Mouse (Mus musculus) frontal cortex, postnatal 25 days (tissue): ENCODE results near the gene Dyrk1b.
"Not testable (repeated sequence)": the region's sequence is repeated elsewhere in the genome, so short reads cannot be mapped to it uniquely, and the experiment has no call there.

Source experiments
- DNase-seq, 2 experiments: peaks; one replicate each; pipeline ENCODE4 v3.0.0; 2022; ENCODE audit warnings: low spot score in 2 of 2

The Dyrk1b gene

DNA sequence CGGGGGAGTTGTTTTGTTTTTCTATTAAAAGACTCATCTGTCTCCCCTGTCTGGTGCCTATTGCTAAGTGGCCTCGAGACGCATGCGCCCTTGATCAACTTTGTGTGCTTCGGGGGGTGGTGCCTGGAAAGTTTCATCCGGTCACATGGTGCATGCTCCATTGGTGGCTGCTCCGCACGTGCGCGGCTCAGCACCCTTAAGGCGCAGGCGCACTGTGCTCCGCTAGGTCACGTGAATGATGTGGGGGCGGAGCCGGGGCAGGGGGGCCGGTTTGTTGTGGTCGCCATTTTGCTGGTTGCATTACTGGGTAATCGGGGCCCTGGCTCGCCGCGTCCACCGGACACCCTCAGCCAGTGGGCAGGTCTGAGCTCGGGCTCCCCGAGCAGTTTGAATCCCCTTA is at the start of gene Dyrk1b:
Gene Dyrk1b, plus strand, starts transcription at position 242 of the 400 bp plus-strand sequence.
- peak; percentile 96 to 97 for DNase-seq

DNA sequence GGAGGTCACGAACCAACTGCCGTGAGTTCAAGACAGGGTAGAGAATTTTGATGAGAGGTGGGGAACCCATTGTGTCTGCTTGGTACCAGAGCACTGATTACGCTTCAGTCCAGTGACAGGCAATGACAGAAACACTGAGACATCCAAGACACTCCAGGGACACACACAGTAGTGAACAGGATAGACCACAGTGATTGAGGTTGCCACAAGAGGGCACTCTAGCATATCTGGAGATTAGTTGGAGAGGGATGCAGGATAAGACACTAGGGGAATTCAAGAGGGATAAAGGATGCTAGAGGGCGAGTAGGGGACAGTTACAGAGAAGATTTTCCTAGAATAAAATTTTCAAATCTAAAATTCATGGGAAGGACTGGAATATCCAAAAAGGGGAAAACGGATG is 41.7 kb upstream of the Dyrk1b start:
- DNase-seq, result peak in 1 of 2 experiments; percentile 28

DNA sequence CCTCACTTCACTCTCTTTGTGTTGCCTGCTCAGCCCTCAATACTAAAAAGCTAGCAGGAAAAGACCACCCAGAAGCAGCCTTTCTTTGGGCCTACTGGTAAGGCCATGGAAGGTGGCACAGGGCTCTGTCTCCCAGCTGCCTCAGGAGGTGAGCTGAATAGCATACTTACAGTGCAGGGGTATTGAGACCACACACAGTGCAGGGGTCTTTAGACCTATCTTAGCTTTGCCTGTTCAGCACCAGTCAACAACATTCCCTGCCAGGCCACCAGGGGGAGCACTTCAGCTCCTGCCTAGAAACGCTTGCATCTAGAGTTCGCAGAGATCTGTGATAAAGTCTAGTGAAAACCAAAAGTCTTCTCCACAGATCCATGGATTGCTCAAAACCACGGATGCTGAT is 31.0 kb upstream of the Dyrk1b start:
- DNase-seq, result peak; percentile 29 to 53

DNA sequence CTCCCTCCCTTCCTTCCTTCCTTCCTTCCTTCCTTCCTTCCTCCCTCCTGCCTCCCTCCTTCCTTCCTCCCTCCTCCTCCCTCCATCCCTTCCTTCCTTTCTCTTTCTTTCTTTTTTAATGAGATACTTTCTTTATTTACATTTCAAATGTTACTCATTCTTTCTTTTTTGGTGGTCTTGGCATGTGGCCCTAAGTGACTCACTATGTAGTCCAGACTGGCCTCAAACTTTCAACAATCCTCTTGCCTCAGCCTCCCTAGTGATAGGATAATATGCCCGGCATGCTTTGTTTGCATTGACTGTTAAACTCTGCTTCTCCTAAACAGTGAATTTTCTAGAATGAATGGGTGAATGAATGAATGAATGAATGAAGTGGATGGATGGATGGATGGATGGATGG is 29.4 kb upstream of the Dyrk1b start:
- DNase-seq, result no peak

DNA sequence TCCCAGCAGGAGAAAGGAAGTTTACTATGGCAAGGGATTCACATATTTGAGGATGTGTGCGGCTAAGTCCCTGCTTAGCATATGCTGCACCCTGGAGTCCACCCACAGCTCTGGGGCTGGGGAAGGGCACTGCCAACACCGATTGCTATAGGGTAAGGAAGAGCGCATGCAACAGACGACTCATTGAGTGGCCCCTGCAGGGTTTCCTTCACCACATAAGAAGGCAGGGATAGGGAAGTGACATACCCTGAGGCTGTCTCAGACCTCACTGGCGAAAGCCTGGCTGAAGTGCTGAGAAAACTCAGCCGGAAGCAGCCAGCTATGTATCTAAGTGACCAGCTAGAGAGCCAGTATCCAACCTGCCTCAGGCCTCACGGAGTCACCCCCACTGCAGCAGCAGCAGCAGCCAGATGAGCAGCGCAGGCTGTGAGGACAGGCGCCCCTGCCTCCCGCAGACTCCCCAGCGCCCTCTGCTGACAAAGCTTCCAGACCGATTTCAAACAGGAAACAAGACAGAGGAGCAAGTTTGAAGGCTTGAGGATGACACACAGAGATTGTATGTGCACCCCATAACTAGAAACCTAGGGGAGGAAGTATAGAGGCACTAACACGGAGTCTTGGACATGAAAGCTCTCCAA is 27.6 kb upstream of the Dyrk1b start:
- DNase-seq, result peak; percentile 31 to 37

DNA sequence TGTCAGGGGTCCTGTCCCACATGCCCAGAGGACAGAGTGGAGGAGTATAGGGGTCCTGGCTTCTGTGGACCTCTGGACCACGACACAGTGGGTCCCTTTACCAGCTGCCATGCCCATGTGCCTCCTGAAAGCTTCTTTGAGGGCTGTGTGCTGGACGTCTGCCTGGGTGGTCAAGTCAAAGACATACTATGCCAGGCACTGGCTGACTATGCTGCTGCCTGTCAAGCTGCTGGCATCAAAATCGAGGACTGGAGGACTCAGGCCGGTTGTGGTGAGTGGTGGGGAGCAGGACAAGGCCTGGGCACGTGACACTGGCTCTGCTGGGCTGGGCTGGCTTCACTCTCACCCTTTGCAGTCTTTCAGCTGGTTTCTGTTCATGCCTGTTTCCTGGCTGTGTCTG is 25.7 kb upstream of the Dyrk1b start:
- DNase-seq, result not testable (repeated sequence)

DNA sequence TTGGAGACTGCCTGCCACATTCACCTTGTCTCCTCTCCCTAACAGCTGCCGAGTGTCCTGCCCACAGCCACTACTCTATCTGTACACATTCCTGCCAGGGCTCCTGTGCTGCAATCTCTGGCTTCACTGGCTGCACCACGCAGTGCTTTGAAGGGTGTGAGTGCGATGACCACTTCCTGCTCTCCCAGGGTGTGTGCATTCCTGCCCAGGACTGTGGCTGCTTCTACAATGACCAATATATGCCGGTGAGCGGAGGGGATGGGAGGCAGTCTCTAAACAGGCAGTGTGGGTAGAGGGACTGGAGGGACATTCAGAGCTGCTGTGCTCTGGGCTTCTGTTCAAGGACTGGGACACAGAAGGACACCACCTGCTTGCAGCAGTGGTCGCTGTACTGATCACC is 20.0 kb upstream of the Dyrk1b start:
- no peak for DNase-seq

DNA sequence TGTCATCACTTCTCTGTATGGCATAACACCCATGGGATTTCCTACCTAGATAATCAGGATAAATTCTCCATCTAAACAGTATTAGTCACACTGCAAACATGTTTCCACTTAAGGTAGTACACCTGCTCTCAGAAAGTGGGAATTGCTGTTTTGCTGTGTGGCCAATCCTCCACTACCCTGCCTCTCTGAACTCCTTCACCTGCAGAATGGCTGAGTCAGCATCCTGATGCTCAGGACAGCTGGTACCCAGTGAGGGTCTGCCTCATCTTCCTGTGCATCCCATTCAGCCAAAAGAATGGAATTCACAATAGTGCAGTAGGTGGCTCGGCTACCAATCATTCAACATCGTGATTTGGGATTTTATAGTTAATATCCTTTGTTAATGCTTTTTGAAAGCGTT is 19.4 kb upstream of the Dyrk1b start:
- no peak for DNase-seq

DNA sequence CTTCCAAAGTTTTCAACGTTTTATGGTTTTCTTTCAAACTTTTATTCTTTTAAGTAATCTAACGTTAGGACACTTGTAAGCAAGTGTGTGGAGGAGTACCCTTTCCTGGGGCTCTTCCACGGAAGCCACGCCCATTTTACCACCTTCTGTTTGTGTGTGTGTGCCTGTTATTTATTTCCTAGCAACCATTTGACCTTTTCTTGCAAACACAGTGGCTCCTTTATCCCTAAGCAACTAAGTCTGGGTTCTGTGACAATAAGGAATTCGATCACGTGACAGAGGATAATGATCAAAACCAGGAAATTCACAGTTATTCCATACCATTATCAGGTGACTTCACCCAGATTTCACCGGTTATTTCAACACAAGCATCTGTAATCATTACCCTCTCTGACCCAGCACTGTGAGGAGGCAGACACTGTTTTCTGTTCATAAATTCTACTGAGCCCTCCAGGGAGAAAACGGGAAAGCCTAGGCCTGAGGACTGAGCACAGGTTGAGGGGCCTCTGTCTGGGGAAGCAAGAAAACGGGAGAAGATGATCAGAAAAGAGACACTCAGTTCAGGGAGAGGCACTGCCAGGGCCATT is 18.0 kb upstream of the Dyrk1b start:
- DNase-seq, result no peak

DNA sequence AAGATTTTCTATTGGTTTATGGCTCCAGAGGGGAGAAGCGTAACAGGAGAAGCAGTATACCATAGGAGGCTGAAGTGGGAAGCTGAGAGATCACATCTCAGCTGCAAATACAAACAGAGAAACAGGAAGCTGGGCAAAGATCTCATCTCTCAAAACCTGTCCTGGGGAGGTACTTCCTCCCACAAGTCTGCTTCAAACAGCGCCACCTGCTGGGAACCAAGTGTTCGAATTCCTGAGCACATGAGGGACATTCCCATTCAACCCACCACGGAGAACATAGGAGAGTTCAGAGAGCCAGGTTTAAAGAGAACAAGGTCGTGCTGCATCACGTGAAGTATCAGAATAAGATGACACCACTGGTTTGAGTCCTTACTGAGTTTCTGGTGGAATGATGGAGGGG is 13.9 kb upstream of the Dyrk1b start:
- DNase-seq, result no peak

DNA sequence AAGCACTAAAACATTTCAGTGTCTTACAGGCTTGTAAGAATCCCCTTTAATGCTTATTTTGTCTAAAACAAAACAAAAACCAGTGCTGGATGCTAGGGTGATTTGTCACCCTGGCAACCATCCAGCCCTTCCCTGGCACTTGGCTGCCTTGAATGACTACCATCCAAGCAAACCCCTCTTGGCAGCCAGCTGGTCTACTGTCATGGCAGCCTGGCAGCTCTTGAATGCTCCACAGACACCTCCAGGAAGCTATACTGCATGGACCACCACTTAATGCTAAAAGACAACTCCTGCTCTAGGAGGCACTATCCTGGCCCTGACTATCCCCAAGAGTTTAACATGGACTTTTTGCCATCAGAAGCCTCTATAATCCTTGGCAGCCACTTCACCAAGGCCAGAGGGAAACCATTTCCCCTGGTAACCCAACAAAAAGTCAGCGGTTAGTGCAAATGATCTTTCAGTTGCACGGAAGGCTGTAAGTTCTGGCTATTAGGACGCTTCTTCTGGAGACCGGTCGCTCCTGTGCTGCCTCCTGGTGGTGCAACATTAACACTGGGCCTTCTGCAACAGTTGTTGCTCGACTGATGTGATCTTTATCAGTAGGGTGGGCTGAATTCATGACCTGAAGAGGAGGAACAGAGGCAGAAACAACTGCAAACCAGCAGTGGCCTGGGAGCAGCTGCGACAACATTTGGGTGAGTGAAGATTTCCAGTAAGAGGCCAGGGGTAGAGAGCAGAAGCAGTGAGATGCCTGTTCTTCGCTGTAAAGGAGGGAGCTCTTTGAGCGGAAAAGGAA is 10.8 kb upstream of the Dyrk1b start:
- peak in 1 of 2 experiments; percentile 32 for DNase-seq

DNA sequence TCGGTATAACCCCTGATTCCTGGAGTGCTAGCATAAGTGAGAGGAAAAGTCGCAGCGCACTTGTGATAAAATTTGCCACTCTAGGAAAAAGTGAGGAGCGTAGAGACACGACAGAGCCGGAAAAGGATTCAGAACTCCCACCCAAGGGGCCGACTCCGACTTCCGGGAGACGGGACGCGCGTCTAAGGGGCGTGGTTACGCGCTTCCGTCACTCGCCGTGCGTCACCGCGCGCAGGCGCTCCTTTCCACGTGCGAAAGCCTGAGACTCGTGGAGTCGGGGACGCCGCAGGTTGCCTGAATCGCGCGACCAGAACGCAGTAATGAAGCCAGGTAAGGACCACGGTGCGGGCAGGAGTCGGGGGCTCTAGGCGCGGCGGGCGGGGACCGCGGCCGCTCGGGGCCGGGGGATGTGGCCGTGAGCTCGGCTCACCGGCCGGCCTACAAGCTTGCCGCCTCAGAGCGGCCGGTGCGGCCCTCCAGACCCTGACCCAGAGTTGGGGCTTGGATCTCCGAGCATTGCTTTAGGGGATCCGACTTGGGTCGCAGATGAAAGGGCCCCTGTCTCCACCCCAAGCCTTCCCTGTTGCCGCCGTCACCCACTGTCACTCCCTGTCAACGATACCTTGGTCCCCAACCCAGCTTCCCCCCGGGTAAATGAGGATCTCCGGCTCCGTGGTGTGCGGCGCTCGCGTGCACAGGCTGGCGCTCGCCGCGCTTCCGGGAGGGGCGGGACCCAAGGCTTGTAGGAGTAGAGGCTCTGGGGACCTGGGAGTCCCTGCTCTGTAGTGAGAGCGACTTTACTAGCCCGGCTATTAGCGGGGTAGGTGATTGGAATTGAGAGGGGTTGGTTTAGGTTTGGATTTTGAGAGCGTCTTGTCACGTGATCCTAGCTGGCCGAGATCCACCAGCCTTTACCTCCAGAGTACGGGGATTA is 9.5 kb upstream of the Dyrk1b start, which contains the start of gene Fbl:
Gene Fbl, plus strand, starts transcription at position 222 of the 934 bp plus-strand sequence.
- peak; percentile 78 to 87 for DNase-seq

DNA sequence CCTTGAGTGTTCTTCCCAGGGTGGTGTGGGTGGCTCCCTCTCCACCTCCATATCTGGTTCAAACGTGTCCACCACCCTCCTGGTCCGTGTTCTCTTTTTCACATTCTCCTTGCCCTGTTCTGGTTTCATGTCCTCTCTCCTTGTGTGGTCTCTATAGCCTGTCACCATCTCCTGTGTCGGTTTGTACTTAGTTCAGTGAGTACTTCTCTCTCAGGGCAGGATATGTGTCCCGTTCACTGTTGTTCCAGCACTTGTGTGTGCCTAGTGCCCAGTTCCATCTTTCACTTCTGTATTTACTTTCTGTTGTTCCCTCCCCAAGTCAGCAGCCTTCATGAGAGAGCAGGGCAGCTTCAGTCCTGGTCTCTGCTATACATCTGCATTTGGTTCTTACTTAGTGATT is 3.9 kb upstream of the Dyrk1b start:
- no peak for DNase-seq

DNA sequence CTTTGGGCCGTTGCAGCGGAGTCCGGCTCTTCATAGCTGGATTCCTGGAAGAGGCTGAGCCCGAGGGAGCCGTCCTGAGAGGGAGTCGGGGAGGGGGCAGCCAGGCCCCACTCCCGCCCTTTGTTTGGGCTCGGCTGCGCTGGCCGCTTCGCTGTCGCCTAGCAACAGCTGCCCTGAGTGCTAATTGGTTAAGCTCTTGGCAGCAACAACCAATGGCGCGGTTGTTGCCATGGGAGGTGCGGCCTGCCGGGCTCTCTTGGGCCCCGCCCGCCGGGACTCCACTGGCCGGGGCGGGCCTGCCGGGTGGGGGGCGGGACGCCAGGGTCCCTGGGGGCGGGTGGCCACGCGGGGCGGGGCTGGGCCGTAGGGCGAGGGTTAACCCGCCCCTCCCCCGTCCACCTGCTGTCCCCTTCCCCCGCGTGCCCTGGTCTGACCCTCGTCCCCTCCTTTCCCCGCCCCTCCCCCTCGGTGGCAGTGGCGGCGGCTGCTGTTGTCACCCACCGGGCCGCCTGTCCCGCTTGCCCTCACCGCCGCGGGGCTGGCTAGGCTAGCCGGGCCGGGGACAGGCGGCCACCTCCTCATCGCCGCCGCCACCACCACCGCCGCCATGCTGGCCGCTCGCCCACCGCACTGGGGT is 590 bp downstream of the Dyrk1b start:
- DNase-seq, result peak; percentile 77 to 84

DNA sequence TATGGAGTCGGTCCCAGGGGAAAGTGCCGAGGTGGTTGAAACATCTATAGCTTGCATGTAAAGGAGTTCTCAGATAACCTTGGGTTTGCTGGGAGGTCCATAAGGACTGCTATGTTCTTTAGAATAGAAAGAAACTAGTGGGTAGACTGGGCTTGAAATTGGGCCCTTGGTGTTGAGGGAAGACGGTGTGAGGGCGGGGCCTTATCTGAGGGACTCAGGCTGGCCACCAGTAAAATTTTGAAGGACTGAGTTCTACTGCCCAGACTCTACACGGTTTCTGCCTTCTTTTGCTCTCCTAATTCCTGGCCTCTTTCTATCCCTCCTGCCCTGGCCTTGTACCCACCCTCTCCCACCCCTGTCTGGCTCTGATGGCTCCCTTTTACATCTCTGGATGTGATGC is 1.6 kb downstream of the Dyrk1b start:
- no peak for DNase-seq

DNA sequence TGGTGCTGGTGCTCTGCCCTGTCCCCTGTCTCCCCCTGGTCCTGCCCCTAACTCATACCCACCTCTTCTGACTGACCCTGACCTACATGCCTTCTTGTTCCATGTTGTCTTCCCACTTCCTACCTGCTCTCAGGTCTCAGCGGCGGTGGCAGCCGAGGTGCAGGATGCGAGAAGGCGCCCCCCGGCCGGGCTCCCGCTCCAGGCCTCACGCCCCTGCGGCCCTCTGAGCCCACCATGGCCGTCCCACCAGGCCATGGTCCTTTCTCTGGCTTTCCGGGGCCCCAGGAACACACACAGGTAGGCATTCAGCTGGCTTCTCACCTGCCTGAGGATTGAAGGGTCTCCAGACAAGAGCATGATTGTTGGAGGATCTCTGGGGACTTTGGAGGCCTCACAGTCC is 2.1 kb downstream of the Dyrk1b start:
- no peak for DNase-seq

DNA sequence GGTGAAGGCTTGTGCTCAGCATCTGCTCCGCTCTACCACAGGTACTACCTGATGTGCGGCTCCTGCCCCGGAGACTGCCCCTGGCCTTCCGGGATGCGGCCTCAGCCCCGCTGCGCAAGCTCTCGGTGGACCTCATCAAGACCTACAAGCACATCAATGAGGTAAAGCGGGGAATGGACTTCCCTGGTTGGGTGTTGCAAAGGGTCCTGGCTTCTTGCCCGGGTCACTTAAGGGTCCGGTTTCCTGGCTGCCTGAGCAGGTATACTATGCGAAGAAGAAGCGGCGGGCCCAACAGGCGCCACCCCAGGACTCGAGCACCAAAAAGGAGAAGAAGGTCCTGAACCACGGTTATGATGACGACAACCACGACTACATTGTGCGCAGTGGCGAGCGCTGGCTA is 3.1 kb downstream of the Dyrk1b start:
- DNase-seq, result no peak

DNA sequence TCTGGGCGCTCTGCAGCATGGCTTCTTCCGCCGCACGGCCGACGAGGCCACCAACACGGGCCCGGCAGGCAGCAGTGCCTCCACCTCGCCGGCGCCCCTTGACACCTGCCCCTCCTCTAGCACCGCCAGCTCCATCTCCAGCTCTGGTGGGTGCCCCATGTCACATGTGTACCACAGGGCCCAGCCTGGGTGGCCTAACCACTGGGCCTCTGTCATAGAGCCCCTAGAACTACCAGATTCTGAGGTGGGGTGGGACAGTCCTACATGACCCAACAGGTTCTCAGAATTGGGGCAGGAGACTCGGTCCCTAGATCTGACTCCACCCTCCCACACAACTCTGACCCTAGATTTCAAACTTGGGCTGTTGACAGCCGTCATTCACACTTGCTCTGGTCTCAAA is 6.6 kb downstream of the Dyrk1b start:
- no peak for DNase-seq

DNA sequence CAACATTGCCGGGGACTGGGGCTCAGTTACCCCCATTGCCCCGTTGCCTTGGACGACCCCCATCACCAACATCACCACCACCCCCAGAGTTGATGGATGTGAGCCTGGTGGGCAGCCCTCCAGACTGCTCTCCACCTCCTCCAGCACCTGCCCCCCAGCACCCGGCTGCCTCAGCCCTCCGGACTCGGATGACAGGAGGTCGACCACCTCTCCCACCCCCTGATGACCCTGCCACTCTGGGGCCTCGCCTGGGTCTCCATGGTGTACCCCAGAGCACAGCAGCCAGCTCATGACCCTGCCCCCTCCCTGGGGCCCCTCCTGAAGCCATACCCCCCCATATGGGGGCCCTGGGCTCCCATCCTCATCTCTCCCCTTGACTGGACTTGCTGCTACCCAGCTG is 7.4 kb downstream of the Dyrk1b start:
- DNase-seq, result no peak

DNA sequence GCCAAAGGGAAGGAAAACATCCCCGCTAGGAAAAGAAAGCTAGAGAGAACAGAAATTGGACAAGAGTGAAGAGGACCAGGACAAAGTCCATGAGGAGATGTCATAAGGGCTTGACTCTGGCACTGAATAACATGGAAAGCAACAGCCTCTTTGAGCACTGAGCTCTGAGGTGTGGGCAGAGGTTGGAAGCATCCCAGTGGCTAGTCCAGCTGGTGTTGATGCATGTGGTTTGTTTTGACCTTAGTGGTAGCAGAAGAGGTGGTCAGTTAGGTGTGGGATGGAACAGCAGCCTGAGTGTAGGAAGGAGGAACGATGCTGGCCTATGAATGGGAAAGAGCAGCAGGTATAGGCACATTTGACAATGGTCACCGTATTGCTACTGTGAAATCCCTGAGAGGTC is 12.2 kb downstream of the Dyrk1b start:
- DNase-seq, result no peak

DNA sequence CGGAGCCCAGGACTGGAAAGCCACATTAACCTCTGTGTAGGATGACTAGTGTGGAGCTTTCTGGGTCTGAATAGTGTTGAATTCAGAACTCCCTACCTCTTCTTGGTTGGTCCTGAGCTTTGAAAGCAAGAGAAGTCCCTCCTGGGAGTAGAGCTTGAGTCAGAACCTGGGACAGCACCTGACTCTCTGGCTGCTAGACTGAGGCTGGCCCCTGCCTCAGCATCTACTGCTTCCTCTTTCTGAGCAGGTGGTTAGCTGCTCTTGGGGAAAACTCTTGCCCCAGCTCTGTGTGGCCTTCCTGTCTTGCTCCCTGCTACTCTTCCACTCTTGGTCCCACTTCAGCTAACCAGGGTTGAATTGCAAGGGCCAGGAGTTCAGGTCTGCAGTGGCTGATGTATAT is 12.6 kb downstream of the Dyrk1b start:
- no peak for DNase-seq
